16 mouse cellular contexts compared by ENCODE assay signal in the genomic region with DNA sequence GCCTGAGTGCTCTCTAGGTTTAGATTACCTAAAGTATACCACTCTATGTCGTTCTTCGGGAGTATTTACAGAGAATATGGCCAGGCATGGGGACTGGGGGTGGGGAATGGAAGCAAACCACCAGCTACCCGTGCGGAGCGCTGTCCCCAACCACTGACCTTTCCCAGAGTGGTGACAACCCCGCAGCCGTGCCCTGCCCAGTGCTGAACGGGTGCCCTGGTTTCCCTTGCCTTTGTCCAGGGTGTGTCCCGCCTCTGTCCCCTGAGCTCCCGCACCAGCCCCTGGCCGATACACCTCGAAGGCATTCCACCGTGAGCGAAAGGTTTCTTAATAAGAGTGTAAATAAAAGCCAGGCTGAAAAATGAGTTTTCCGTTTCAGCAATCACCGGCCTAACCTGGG.
DNase-seq lines count a peak whose midpoint lies in the region; ATAC-seq and TF ChIP-seq lines count a peak whose summit lies in the region.
"Had no signal": no experiment of that assay in that cellular context is flagged by ENCODE, and none has a peak within 500 bp of the region (broad histone marks: within the 10 kb centered on the region; RNA-seq: fewer than 3 reads in every experiment).

No protein-coding gene starts in this region.

- peaks cover 2% of the 10 kb centered on the region; the same call in 1 of the 2 replicates for H3K9me3 ChIP-seq in heart, embryonic 14.5 days (ENCODE audit: control insufficient read depth, low read length)
- no peaks in the 10 kb centered on the region for H3K9me3 ChIP-seq in lung, postnatal 0 days (ENCODE audit: low read length)
- no peaks in the 10 kb centered on the region for H3K9me3 ChIP-seq in limb, embryonic 10.5 days (replicated peaks)
- H3K9me3 ChIP-seq in stomach, embryonic 15.5 days = no peaks in the 10 kb centered on the region
- no peaks in the 10 kb centered on the region for H3K9me3 ChIP-seq in kidney, embryonic 14.5 days (ENCODE audit: control insufficient read depth, low read length)

- 0 out of 4 replicates have a peak overlapping the region, but pooled peaks of 1 of the 2 experiments have one; percentile 6 for H3K4me3 ChIP-seq in heart, embryonic 14.5 days (ENCODE audit: control insufficient read depth in 1 of 2, insufficient read depth in 1 of 2, low read depth in 1 of 2, low read length in 2 of 2)
- H3K4me3 ChIP-seq in lung, postnatal 0 days (ENCODE audit: low read depth, low read length) = no peak overlapping the region
- H3K4me3 ChIP-seq in limb, embryonic 10.5 days = no peak overlapping the region
- no peak overlapping the region for H3K4me3 ChIP-seq in stomach, embryonic 15.5 days (replicated peaks)
- no peak overlapping the region for H3K4me3 ChIP-seq in kidney, embryonic 14.5 days (ENCODE audit: low read length)
- H3K4me3 ChIP-seq: embryonic facial prominence, embryonic 13.5 days; forebrain, embryonic 10.5 days had no signal

- H3K36me3 ChIP-seq in heart, embryonic 14.5 days (ENCODE audit: control insufficient read depth, insufficient read depth, low read length) = no peaks in the 10 kb centered on the region
- no peaks in the 10 kb centered on the region for H3K36me3 ChIP-seq in lung, postnatal 0 days (ENCODE audit: insufficient read depth, low read length)
- H3K36me3 ChIP-seq in limb, embryonic 10.5 days = no peaks in the 10 kb centered on the region
- H3K36me3 ChIP-seq in stomach, embryonic 15.5 days = no peaks in the 10 kb centered on the region
- no peaks in the 10 kb centered on the region for H3K36me3 ChIP-seq in kidney, embryonic 14.5 days (ENCODE audit: control insufficient read depth, insufficient read depth, low read length)
- H3K36me3 ChIP-seq: embryonic facial prominence, embryonic 13.5 days; forebrain, embryonic 10.5 days had no signal

- ATAC-seq in heart, embryonic 14.5 days (ENCODE audit: insufficient number of reproducible peaks, insufficient read depth, low FRiP score, low read depth) = no peak
- peak; percentile 29 for ATAC-seq in lung, postnatal 0 days
- no peak; the same call in 1 of the 2 replicates for ATAC-seq in stomach, embryonic 15.5 days (ENCODE audit: insufficient read depth, low FRiP score, low read depth)
- no peak for ATAC-seq in kidney, embryonic 14.5 days (ENCODE audit: low FRiP score, low TSS enrichment)

- H3K4me2 ChIP-seq in heart, embryonic 14.5 days (ENCODE audit: low read length) = peak overlapping the region; percentile 49
- peak overlapping the region; percentile 27; the same call in 1 of the 2 replicates for H3K4me2 ChIP-seq in lung, postnatal 0 days (replicated peaks; ENCODE audit: low read depth, low read length)
- peak overlapping the region; percentile 21; the same call in 1 of the 2 replicates for H3K4me2 ChIP-seq in stomach, embryonic 15.5 days
- H3K4me2 ChIP-seq in kidney, embryonic 14.5 days (replicated peaks; ENCODE audit: low read depth, low read length) = no peak overlapping the region
- H3K4me2 ChIP-seq: embryonic facial prominence, embryonic 13.5 days; liver, embryonic 11.5 days had no signal

- DNase-seq in heart, postnatal 36 days = no peak
- DNase-seq in lung, postnatal 0 days (ENCODE audit: low spot score) = no peak
- no peak for DNase-seq in lung, postnatal 36 days
- DNase-seq in limb, embryonic 10.5 days (ENCODE audit: low spot score) = no peak
- DNase-seq: adrenal gland, adult 8-10 months; cerebellum, adult 2 months; midbrain, embryonic 14.5 days; right cerebral cortex, postnatal 4 days; thymus, postnatal 14 days had no signal

- WGBS in heart, embryonic 14.5 days = 43% methylated on average over 16 of the region's 16 CpGs
- 34% methylated on average over 16 of the region's 16 CpGs for WGBS in lung, postnatal 0 days
- 61% methylated on average over 16 of the region's 16 CpGs for WGBS in limb, embryonic 10.5 days
- 41% methylated on average over 16 of the region's 16 CpGs for WGBS in stomach, embryonic 15.5 days
- WGBS in kidney, embryonic 14.5 days = 72% methylated on average over 16 of the region's 16 CpGs

- no peak for TF ChIP-seq CTCF in lung, postnatal 0 days (IDR thresholded peaks at IDR 0.05)

- H3K4me1 ChIP-seq in heart, embryonic 14.5 days (ENCODE audit: control insufficient read depth in 2 of 2, insufficient read depth in 2 of 2, low read length in 2 of 2) = peaks cover 6 to 18% of the 10 kb centered on the region in 2 experiments; a peak in 3 of 4 replicates
- peaks cover 7% of the 10 kb centered on the region; the same call in 1 of the 2 replicates for H3K4me1 ChIP-seq in lung, postnatal 0 days (ENCODE audit: insufficient read depth, low read depth, low read length)
- peaks cover 36% of the 10 kb centered on the region for H3K4me1 ChIP-seq in limb, embryonic 10.5 days
- peaks cover 9% of the 10 kb centered on the region for H3K4me1 ChIP-seq in stomach, embryonic 15.5 days
- H3K4me1 ChIP-seq in kidney, embryonic 14.5 days (ENCODE audit: control insufficient read depth, insufficient read depth, low read length) = peaks cover 19% of the 10 kb centered on the region

- intact Hi-C loops in heart, postnatal 36 days (cut with DNase I) = no loop called here

- no peak overlapping the region for H3K27ac ChIP-seq in heart, embryonic 14.5 days (replicated peaks in 1 of 2; ENCODE audit: control insufficient read depth in 1 of 2, insufficient read depth in 1 of 2, low read depth in 2 of 2, low read length in 2 of 2)
- H3K27ac ChIP-seq in lung, postnatal 0 days (ENCODE audit: low read length) = no peak overlapping the region
- H3K27ac ChIP-seq in limb, embryonic 10.5 days = 0 out of 2 replicates have a peak overlapping the region, but pooled peaks have one; percentile 20
- H3K27ac ChIP-seq in stomach, embryonic 15.5 days = no peak overlapping the region
- H3K27ac ChIP-seq in kidney, embryonic 14.5 days (ENCODE audit: low read depth, low read length) = no peak overlapping the region
- H3K27ac ChIP-seq: embryonic facial prominence, embryonic 13.5 days; forebrain, embryonic 10.5 days; macrophage had no signal

- TF ChIP-seq EP300 in lung, postnatal 0 days (IDR thresholded peaks at IDR 0.05) = no peak

- H3K9ac ChIP-seq in heart, embryonic 14.5 days (ENCODE audit: low read length) = 0 out of 2 replicates have a peak overlapping the region, but pooled peaks have one; percentile 11
- no peak overlapping the region for H3K9ac ChIP-seq in lung, postnatal 0 days (replicated peaks; ENCODE audit: low read depth)
- no peak overlapping the region for H3K9ac ChIP-seq in stomach, embryonic 15.5 days
- no peak overlapping the region for H3K9ac ChIP-seq in kidney, embryonic 14.5 days (ENCODE audit: low read depth, low read length)
- H3K9ac ChIP-seq: embryonic facial prominence, embryonic 13.5 days had no signal

- no peaks in the 10 kb centered on the region for H3K27me3 ChIP-seq in heart, embryonic 14.5 days (ENCODE audit: control insufficient read depth, insufficient read depth, low read length)
- no peaks in the 10 kb centered on the region for H3K27me3 ChIP-seq in lung, postnatal 0 days (replicated peaks; ENCODE audit: insufficient read depth, low read length)
- peaks cover 28% of the 10 kb centered on the region for H3K27me3 ChIP-seq in limb, embryonic 10.5 days (ENCODE audit: low read depth, poor library complexity, severe bottlenecking)
- no peaks in the 10 kb centered on the region for H3K27me3 ChIP-seq in stomach, embryonic 15.5 days (replicated peaks)
- H3K27me3 ChIP-seq in kidney, embryonic 14.5 days (ENCODE audit: control insufficient read depth, insufficient read depth, low read length) = no peaks in the 10 kb centered on the region
- H3K27me3 ChIP-seq: embryonic facial prominence, embryonic 13.5 days had no signal
